In genomic region chr15:77150000-77150399, GRCm38 (mm10) we compare ENCODE assay signal across 8 mouse cellular contexts.
A peak's percentile ranks its signal among the peaks of the same experiment; 100 is the strongest.
DNase-seq lines count a peak whose midpoint lies in the region; ATAC-seq and TF ChIP-seq lines count a peak whose summit lies in the region.

No protein-coding gene starts in this region.

- no peaks in the 10 kb centered on the region for H3K27me3 ChIP-seq in kidney, postnatal 0 days (ENCODE audit: insufficient read depth, low read length)
- H3K27me3 ChIP-seq in embryonic facial prominence, embryonic 15.5 days: no peaks in the 10 kb centered on the region
- H3K27me3 ChIP-seq in intestine, postnatal 0 days (replicated peaks; ENCODE audit: control insufficient read depth, insufficient read depth, low read length): no peaks in the 10 kb centered on the region
- H3K27me3 ChIP-seq in midbrain, postnatal 0 days (ENCODE audit: insufficient read depth, low read length): no peaks in the 10 kb centered on the region

- WGBS in kidney, postnatal 0 days: 15% methylated on average over 3 of the region's 3 CpGs
- 17% methylated on average over 3 of the region's 3 CpGs for WGBS in embryonic facial prominence, embryonic 15.5 days
- WGBS in intestine, postnatal 0 days: 25% methylated on average over 3 of the region's 3 CpGs
- 9% methylated on average over 3 of the region's 3 CpGs for WGBS in midbrain, postnatal 0 days

- peak overlapping the region; percentile 81 for H3K4me2 ChIP-seq in kidney, postnatal 0 days (ENCODE audit: low read length)
- peak overlapping the region; percentile 60 for H3K4me2 ChIP-seq in embryonic facial prominence, embryonic 15.5 days (replicated peaks)
- H3K4me2 ChIP-seq in intestine, postnatal 0 days (replicated peaks; ENCODE audit: low read depth): peak overlapping the region; percentile 71
- peak overlapping the region; percentile 65 for H3K4me2 ChIP-seq in midbrain, postnatal 0 days (ENCODE audit: low read depth, low read length, poor library complexity, severe bottlenecking)

- no peak overlapping the region for H3K9ac ChIP-seq in kidney, postnatal 0 days (ENCODE audit: low read depth, low read length)
- no peak overlapping the region for H3K9ac ChIP-seq in embryonic facial prominence, embryonic 15.5 days
- H3K9ac ChIP-seq in intestine, postnatal 0 days (ENCODE audit: low read depth, low read length): no peak overlapping the region
- H3K9ac ChIP-seq in midbrain, postnatal 0 days (replicated peaks; ENCODE audit: low read length, poor library complexity, severe bottlenecking): peak overlapping the region; percentile 60

- H3K27ac ChIP-seq in kidney, postnatal 0 days: peak overlapping the region; percentile 89
- H3K27ac ChIP-seq in embryonic facial prominence, embryonic 15.5 days (replicated peaks): peak overlapping the region; percentile 90
- peak overlapping the region; percentile 9; the same call in 1 of the 2 replicates for H3K27ac ChIP-seq in intestine, postnatal 0 days (ENCODE audit: low read depth, low read length)
- peak overlapping the region; percentile 76; the same call in 1 of the 2 replicates for H3K27ac ChIP-seq in midbrain, postnatal 0 days (ENCODE audit: low read depth, low read length)

- peak overlapping the region; percentile 19 for H3K4me3 ChIP-seq in kidney, postnatal 0 days (replicated peaks; ENCODE audit: low read depth, low read length)
- H3K4me3 ChIP-seq in embryonic facial prominence, embryonic 15.5 days (replicated peaks): peak overlapping the region; percentile 53
- H3K4me3 ChIP-seq in intestine, postnatal 0 days (ENCODE audit: low read depth, low read length): peak overlapping the region; percentile 7; the same call in 1 of the 2 replicates
- H3K4me3 ChIP-seq in midbrain, postnatal 0 days (ENCODE audit: low read depth, low read length): peak overlapping the region; percentile 60

- peak; percentile 77 for DNase-seq in kidney, postnatal 0 days (ENCODE audit: low spot score)
- no peak for DNase-seq in kidney, adult 18-20 months
- no peak for DNase-seq in midbrain, postnatal 0 days (ENCODE audit: low spot score)
- DNase-seq in urinary bladder, adult 18-20 months (ENCODE audit: low spot score in 2 of 2): no peak
- DNase-seq in adrenal gland, postnatal 10 days: no peak
- DNase-seq in ovary, adult 18-20 months (ENCODE audit: low spot score): no peak

- H3K4me1 ChIP-seq in kidney, postnatal 0 days (replicated peaks; ENCODE audit: insufficient read depth, low read length): peaks cover 24% of the 10 kb centered on the region
- H3K4me1 ChIP-seq in embryonic facial prominence, embryonic 15.5 days: peaks cover 57% of the 10 kb centered on the region
- H3K4me1 ChIP-seq in intestine, postnatal 0 days (replicated peaks; ENCODE audit: control insufficient read depth, insufficient read depth, low read length): 0 out of 2 replicates have a peak, but pooled peaks cover 5% of the 10 kb centered on the region
- H3K4me1 ChIP-seq in midbrain, postnatal 0 days (ENCODE audit: insufficient read depth, low read length): peaks cover 12% of the 10 kb centered on the region

- no peak for ATAC-seq in kidney, postnatal 0 days (replicated peaks; ENCODE audit: low FRiP score, low read depth)
- ATAC-seq in embryonic facial prominence, embryonic 15.5 days (ENCODE audit: insufficient number of reproducible peaks, low FRiP score, low TSS enrichment, low read depth): no peak
- no peak for ATAC-seq in intestine, postnatal 0 days
- no peak for ATAC-seq in midbrain, postnatal 0 days (ENCODE audit: low FRiP score)

- no peak for TF ChIP-seq CTCF in kidney, postnatal 0 days (IDR thresholded peaks at IDR 0.05; ENCODE audit: low read depth)
- no peak for TF ChIP-seq CTCF in intestine, postnatal 0 days (IDR thresholded peaks at IDR 0.05; ENCODE audit: low read depth)
- no peak for TF ChIP-seq CTCF in midbrain, postnatal 0 days (IDR thresholded peaks at IDR 0.05)

- H3K36me3 ChIP-seq in kidney, postnatal 0 days (ENCODE audit: insufficient read depth, low read length): no peaks in the 10 kb centered on the region
- H3K36me3 ChIP-seq in embryonic facial prominence, embryonic 15.5 days: no peaks in the 10 kb centered on the region
- H3K36me3 ChIP-seq in intestine, postnatal 0 days (ENCODE audit: control insufficient read depth, insufficient read depth): peaks cover 5% of the 10 kb centered on the region; the same call in 1 of the 2 replicates
- no peaks in the 10 kb centered on the region for H3K36me3 ChIP-seq in midbrain, postnatal 0 days (ENCODE audit: insufficient read depth, low read length)

- H3K9me3 ChIP-seq in kidney, postnatal 0 days (replicated peaks; ENCODE audit: low read length): no peaks in the 10 kb centered on the region
- H3K9me3 ChIP-seq in embryonic facial prominence, embryonic 15.5 days (replicated peaks): no peaks in the 10 kb centered on the region
- H3K9me3 ChIP-seq in intestine, postnatal 0 days (ENCODE audit: control insufficient read depth): no peaks in the 10 kb centered on the region
- H3K9me3 ChIP-seq in midbrain, postnatal 0 days (ENCODE audit: low read length): no peaks in the 10 kb centered on the region

Comparison
In these comparisons a context has a peak if more than half of its experiments do, and no peak if none do; other contexts are left out.
1. H3K27ac ChIP-seq: peak in every context shown above with its lines; median percentile 90 in embryonic facial prominence, embryonic 15.5 days; 89 in kidney, postnatal 0 days; 76 in midbrain, postnatal 0 days; 9 in intestine, postnatal 0 days.
2. H3K4me3 ChIP-seq: peak in every context shown above with its lines; median percentile 60 in midbrain, postnatal 0 days; 53 in embryonic facial prominence, embryonic 15.5 days; 19 in kidney, postnatal 0 days; 7 in intestine, postnatal 0 days.